Mouse (Mus musculus): ENCODE measurements around the gene Ly6c1.
"Not testable (repeated sequence)": the region's sequence is repeated elsewhere in the genome, so short reads cannot be mapped to it uniquely, and the experiment has no call there.

DNA sequence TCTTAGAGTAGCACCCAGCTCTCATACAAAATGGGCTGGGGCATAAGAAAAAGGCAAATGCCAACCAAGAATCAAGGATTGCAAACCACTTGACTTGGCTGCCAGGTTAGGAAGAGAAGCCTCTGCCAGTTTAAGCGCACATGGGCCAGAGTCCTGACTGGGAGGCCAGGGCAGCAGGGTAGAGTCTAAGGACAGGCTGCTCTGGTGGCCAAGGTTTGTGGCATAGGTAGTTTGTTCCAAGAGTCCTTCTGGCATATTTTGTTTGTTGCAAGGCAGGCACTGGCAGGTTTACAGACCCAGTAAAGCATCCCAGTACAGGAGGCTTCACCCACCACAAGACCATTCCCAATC lies 685 bp downstream of the Ly6c1 start:
- TF ChIP-seq POLR2A (IDR thresholded peaks at IDR 0.05; ENCODE audit: borderline replicate concordance, extremely low read depth, low read depth, low read length); CTCF (IDR thresholded peaks at IDR 0.05; ENCODE audit: insufficient read depth, low read length): not testable (repeated sequence)

Data from lung, adult 2 months (tissue).